Mouse (Mus musculus) liver, postnatal 0 days (tissue): ENCODE measurements around the gene Dusp19.

Experiments
- CTCF ChIP-seq: sonication (generic); IDR thresholded peaks from 2 replicates; pipeline ENCODE4 v1.5.1; 2016; ENCODE audit warnings: antibody characterized with exemption, low read depth
- EP300 ChIP-seq: IDR thresholded peaks from 2 replicates; pipeline ENCODE4 v1.6.1; 2016; ENCODE audit warnings: antibody characterized with exemption, low read depth, mild to moderate bottlenecking

DNA sequence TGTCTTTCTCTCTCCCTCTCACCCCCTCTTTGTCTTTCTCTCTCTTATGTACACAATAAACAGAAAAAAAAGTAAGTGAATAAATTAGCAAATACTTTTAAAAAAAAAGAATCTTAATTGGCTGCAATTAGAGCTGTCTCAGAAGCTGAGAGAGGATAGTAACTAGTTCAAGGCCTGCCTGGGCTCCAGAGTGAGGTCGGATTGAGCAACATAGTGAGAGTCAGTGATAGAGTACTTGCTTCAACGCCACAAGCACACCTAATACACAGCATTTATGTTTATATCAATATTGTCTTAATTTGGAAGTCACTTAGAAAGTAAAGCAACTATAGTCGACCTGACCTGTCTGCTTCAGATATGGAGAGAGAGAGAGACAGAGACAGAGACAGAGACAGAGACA, 2.1 kb downstream of the Dusp19 start:
- no peak for TF ChIP-seq CTCF
- no peak for TF ChIP-seq EP300
